17 mouse cellular contexts compared by ENCODE assay signal in genomic region chr4:151540546-151540945, GRCm38 (mm10).
DNase-seq lines count a peak whose midpoint lies in the region; ATAC-seq and TF ChIP-seq lines count a peak whose summit lies in the region.
"Had no signal": no experiment of that assay in that cellular context is flagged by ENCODE, and none has a peak within 500 bp of the region (broad histone marks: within the 10 kb centered on the region; RNA-seq: fewer than 3 reads in every experiment).

No protein-coding gene starts in this region.

- H3K27ac ChIP-seq in heart, embryonic 11.5 days (ENCODE audit: low read depth, low read length) = no peak overlapping the region
- H3K27ac ChIP-seq in kidney, postnatal 0 days = no peak overlapping the region
- H3K27ac ChIP-seq: embryonic facial prominence, embryonic 13.5 days; gastrocnemius, adult 2 months; lung, embryonic 15.5 days; stomach, embryonic 15.5 days had no signal

- H3K9me3 ChIP-seq in heart, embryonic 11.5 days (replicated peaks; ENCODE audit: control insufficient read depth, low read length) = no peaks in the 10 kb centered on the region
- no peaks in the 10 kb centered on the region for H3K9me3 ChIP-seq in kidney, postnatal 0 days (replicated peaks; ENCODE audit: low read length)
- H3K9me3 ChIP-seq: embryonic facial prominence, embryonic 13.5 days; lung, embryonic 15.5 days; midbrain, embryonic 13.5 days; stomach, embryonic 15.5 days had no signal

- no peak for ATAC-seq in heart, embryonic 11.5 days (replicated peaks; ENCODE audit: insufficient number of reproducible peaks, low FRiP score, low TSS enrichment)
- no peak for ATAC-seq in kidney, postnatal 0 days (replicated peaks; ENCODE audit: low FRiP score, low read depth)
- ATAC-seq: hindbrain, embryonic 16.5 days; midbrain, embryonic 13.5 days had no signal

- H3K4me3 ChIP-seq in heart, embryonic 11.5 days (ENCODE audit: low read depth, low read length) = no peak overlapping the region
- H3K4me3 ChIP-seq in kidney, postnatal 0 days (replicated peaks; ENCODE audit: low read depth, low read length) = no peak overlapping the region
- H3K4me3 ChIP-seq: embryonic facial prominence, embryonic 13.5 days; gastrocnemius, adult 2 months; lung, embryonic 15.5 days; midbrain, embryonic 13.5 days; myocyte; stomach, embryonic 15.5 days had no signal

- DNase-seq in heart, adult 8-10 months (ENCODE audit: low spot score) = peak; percentile 10
- DNase-seq in kidney, adult 18-20 months = peak; percentile 26
- no peak for DNase-seq in kidney, postnatal 10 days
- DNase-seq in kidney, postnatal 0 days (ENCODE audit: low spot score) = peak; percentile 23
- no peak for DNase-seq in adrenal gland, postnatal 4 days (ENCODE audit: low spot score in 2 of 2)
- DNase-seq in thymus, postnatal 25 days = no peak
- DNase-seq: thymus, postnatal 14 days had no signal

- TF ChIP-seq CTCF in kidney, postnatal 0 days (IDR thresholded peaks at IDR 0.05; ENCODE audit: low read depth) = no peak

- H3K9ac ChIP-seq in heart, embryonic 11.5 days (ENCODE audit: low read depth, low read length) = no peak overlapping the region
- H3K9ac ChIP-seq in kidney, postnatal 0 days (ENCODE audit: low read depth, low read length) = no peak overlapping the region
- H3K9ac ChIP-seq: embryonic facial prominence, embryonic 13.5 days; lung, embryonic 15.5 days; midbrain, embryonic 13.5 days; stomach, embryonic 15.5 days had no signal

- no peaks in the 10 kb centered on the region for H3K27me3 ChIP-seq in heart, embryonic 11.5 days (ENCODE audit: control insufficient read depth, insufficient read depth, low read length)
- H3K27me3 ChIP-seq in kidney, postnatal 0 days (ENCODE audit: insufficient read depth, low read length) = no peaks in the 10 kb centered on the region
- H3K27me3 ChIP-seq: CH12.LX; lung, embryonic 15.5 days; midbrain, embryonic 13.5 days; stomach, embryonic 15.5 days had no signal

- no peak overlapping the region for H3K4me2 ChIP-seq in heart, embryonic 11.5 days
- no peak overlapping the region for H3K4me2 ChIP-seq in kidney, postnatal 0 days (ENCODE audit: low read length)
- H3K4me2 ChIP-seq: embryonic facial prominence, embryonic 13.5 days; liver, embryonic 11.5 days; lung, embryonic 15.5 days; midbrain, embryonic 13.5 days; stomach, embryonic 15.5 days had no signal

- H3K36me3 ChIP-seq in heart, embryonic 11.5 days (ENCODE audit: control insufficient read depth, insufficient read depth, low read length) = no peaks in the 10 kb centered on the region
- no peaks in the 10 kb centered on the region for H3K36me3 ChIP-seq in kidney, postnatal 0 days (ENCODE audit: insufficient read depth, low read length)
- H3K36me3 ChIP-seq: embryonic facial prominence, embryonic 13.5 days; lung, embryonic 15.5 days; midbrain, embryonic 13.5 days; stomach, embryonic 15.5 days had no signal

- H3K4me1 ChIP-seq in heart, embryonic 11.5 days (ENCODE audit: control insufficient read depth, insufficient read depth, low read length) = peaks cover 4% of the 10 kb centered on the region; the same call in 1 of the 2 replicates
- no peaks in the 10 kb centered on the region for H3K4me1 ChIP-seq in kidney, postnatal 0 days (replicated peaks; ENCODE audit: insufficient read depth, low read length)
- H3K4me1 ChIP-seq: lung, embryonic 15.5 days had no signal

- whole genome bisulfite sequencing in heart, embryonic 11.5 days (ENCODE audit: insufficient replicate concordance) = 47% methylated on average over 6 of the region's 6 CpGs
- WGBS in kidney, postnatal 0 days = 31% methylated on average over 6 of the region's 6 CpGs

Comparison
In these comparisons a context has a peak if more than half of its experiments do, and no peak if none do; other contexts are left out.
1. DNase-seq: peak in heart, adult 8-10 months (single experiment), kidney, adult 18-20 months (single experiment) and kidney, postnatal 0 days (single experiment); none in kidney, postnatal 10 days (single experiment), adrenal gland, postnatal 4 days (0 of 2) and thymus, postnatal 25 days (single experiment).